Mouse (Mus musculus): ENCODE results near the gene Atrnl1.

- no peak for TF ChIP-seq POLR2A (IDR thresholded peaks at IDR 0.05; ENCODE audit: borderline replicate concordance, control insufficient read depth, low read depth, low read length)
- TF ChIP-seq CTCF (IDR thresholded peaks at IDR 0.05; ENCODE audit: control insufficient read depth, insufficient read depth, low read length) = no peak
Observed at GRCm38 (mm10) chr19:57969766-57970165, 358.9 kb downstream of the Atrnl1 start.

All from bone marrow, adult 2 months (tissue).